Mouse (Mus musculus) lung, embryonic 16.5 days (tissue): ENCODE results near the gene Proca1. TPM values are rescaled to one million over a fixed set of nuclear protein-coding genes. Genes with fewer than 3 reads are reported as not detected.
A peak's percentile ranks its signal among the peaks of the same experiment; 100 is the strongest.
"Not testable (repeated sequence)": the region's sequence is repeated elsewhere in the genome, so short reads cannot be mapped to it uniquely, and the experiment has no call there.

Experiments used
- ATAC-seq: fragments of 200-750 bp; cut with Nextera tagmentation; 2 replicates; pipeline ENCODE4 v1.8.0; 2017; ENCODE audit warnings: low read depth, mild to moderate bottlenecking, moderate library complexity
- H3K27ac ChIP-seq: fragments of 300-500 bp; sonication (generic); 2 replicates; pipeline ENCODE4 v1.5.1; 2014; ENCODE audit warnings: mild to moderate bottlenecking, control low read depth, low read length
- H3K27me3 ChIP-seq: fragments of 300-500 bp; sonication (generic); 2 replicates; pipeline ENCODE4 v1.6.1; 2014; ENCODE audit warnings: low read depth, low read length, mixed read lengths; ENCODE audit not compliant: control insufficient read depth, insufficient read depth
- H3K36me3 ChIP-seq: fragments of 300-500 bp; sonication (generic); 2 replicates; pipeline ENCODE4 v1.6.1; 2014; ENCODE audit warnings: low read length; ENCODE audit not compliant: control insufficient read depth, insufficient read depth
- H3K4me1 ChIP-seq: fragments of 300-500 bp; sonication (generic); replicated peaks from 2 replicates; pipeline ENCODE4 v1.6.1; 2014; ENCODE audit warnings: low read length, mixed read lengths; ENCODE audit not compliant: control insufficient read depth, insufficient read depth
- H3K4me2 ChIP-seq: fragments of 300-500 bp; sonication (generic); 2 replicates; pipeline ENCODE4 v1.6.1; 2014; ENCODE audit warnings: low read depth, low read length, control low read depth
- H3K4me3 ChIP-seq: fragments of 300-500 bp; sonication (generic); 2 replicates; pipeline ENCODE4 v1.5.1; 2014; ENCODE audit warnings: mild to moderate bottlenecking, low read length, control low read depth
- H3K9ac ChIP-seq: fragments of 300-500 bp; sonication (generic); 2 replicates; pipeline ENCODE4 v1.6.1; 2014; ENCODE audit warnings: low read length, control low read depth
- H3K9me3 ChIP-seq: fragments of 300-500 bp; sonication (generic); 2 replicates; pipeline ENCODE4 v1.6.1; 2016; ENCODE audit warnings: low read length; ENCODE audit not compliant: control insufficient read depth
- WGBS: fragments of 180-500 bp; shearing (Covaris S2); extraction: QIAGEN DNeasy Blood & Tissue Kit; methylation state at CpG from one replicate; pipeline ENCODE4 v1.1.7; 2014; 5-methylcytosine and 5-hydroxymethylcytosine counted together
- polyA plus RNA-seq: library from polyadenylated mRNA; unstranded; fragments of >200 nt; fragmentation: Nextera tagmentation; extraction: Ambion mirVana; gene quantifications from 2 replicates; pipeline ENCODE4 v1.2.1, GENCODE M21; 2015

The Proca1 gene
- polyA plus RNA-seq, 1 experiment from 2014 or later, result 6.8 TPM

GRCm38 (mm10) chr11:78178859-78179437 lies 14.2 kb upstream of the Proca1 start:
- Histone ChIP-seq H3K4me1 (peaks cover 38% of the 10 kb centered on the region), H3K4me3 (peak overlapping the region; percentile 78), H3K4me2 (peak overlapping the region; percentile 78), H3K27ac (peak overlapping the region; percentile 98), H3K9me3 (no peaks in the 10 kb centered on the region), H3K9ac (peak overlapping the region; percentile 80), H3K36me3 (peaks cover 18% of the 10 kb centered on the region), H3K27me3 (no peaks in the 10 kb centered on the region)
- peak; percentile 18; the same call in 1 of the 2 replicates for ATAC-seq
- under 1% methylated on average over 29 of the region's 29 CpGs for WGBS

GRCm38 (mm10) chr11:78179438-78179999 lies 13.7 kb upstream of the Proca1 start:
- H3K27ac ChIP-seq, result peak overlapping the region; percentile 98
- H3K9ac ChIP-seq, result peak overlapping the region; percentile 80
- H3K9me3 ChIP-seq, result no peaks in the 10 kb centered on the region
- H3K4me2 ChIP-seq, result peak overlapping the region; percentile 78
- H3K36me3 ChIP-seq, result peaks cover 18% of the 10 kb centered on the region
- H3K27me3 ChIP-seq, result no peaks in the 10 kb centered on the region
- WGBS, result 23% methylated on average over 8 of the region's 8 CpGs
- no peak for ATAC-seq
- H3K4me1 ChIP-seq, result peaks cover 38% of the 10 kb centered on the region
- H3K4me3 ChIP-seq, result peak overlapping the region; percentile 78

GRCm38 (mm10) chr11:78180081-78180761 lies 13.0 kb upstream of the Proca1 start:
- H3K27ac ChIP-seq, result no peak overlapping the region
- H3K27me3 ChIP-seq, result no peaks in the 10 kb centered on the region
- H3K9ac ChIP-seq, result no peak overlapping the region; the same call in 1 of the 2 replicates
- peak overlapping the region; percentile 78; the same call in 1 of the 2 replicates for H3K4me2 ChIP-seq
- H3K36me3 ChIP-seq, result peaks cover 18% of the 10 kb centered on the region
- no peak for ATAC-seq
- H3K4me3 ChIP-seq, result no peak overlapping the region
- H3K4me1 ChIP-seq, result peaks cover 38% of the 10 kb centered on the region
- 63% methylated on average over 6 of the region's 6 CpGs for WGBS
- no peaks in the 10 kb centered on the region for H3K9me3 ChIP-seq

GRCm38 (mm10) chr11:78181830-78182357 lies 11.3 kb upstream of the Proca1 start:
- Histone ChIP-seq H3K27ac (no peak overlapping the region; the same call in 1 of the 2 replicates), H3K27me3 (no peaks in the 10 kb centered on the region), H3K4me1 (peaks cover 38% of the 10 kb centered on the region), H3K4me2 (peak overlapping the region; percentile 81), H3K9ac (peak overlapping the region; percentile 94), H3K9me3 (no peaks in the 10 kb centered on the region), H3K36me3 (peaks cover 18% of the 10 kb centered on the region), H3K4me3 (peak overlapping the region; percentile 95)
- 23% methylated on average over 2 of the region's 2 CpGs for WGBS
- no peak for ATAC-seq

- H3K27me3 ChIP-seq, result no peaks in the 10 kb centered on the region
- WGBS, result 3% methylated on average over 7 of the region's 7 CpGs
- H3K36me3 ChIP-seq, result peaks cover 18% of the 10 kb centered on the region
- no peaks in the 10 kb centered on the region for H3K9me3 ChIP-seq
- H3K4me1 ChIP-seq, result peaks cover 36% of the 10 kb centered on the region
- H3K9ac ChIP-seq, result peak overlapping the region; percentile 94
- H3K4me3 ChIP-seq, result peak overlapping the region; percentile 95
- ATAC-seq, result no peak
- H3K4me2 ChIP-seq, result peak overlapping the region; percentile 81
- H3K27ac ChIP-seq, result peak overlapping the region; percentile 92
Measured at GRCm38 (mm10) chr11:78182450-78182849, 10.7 kb upstream of the Proca1 start.

- Histone ChIP-seq H3K36me3 (peaks cover 18% of the 10 kb centered on the region), H3K4me3 (peak within 1 kb of the TSS; percentile 95), H3K27ac (peak within 1 kb of the TSS; percentile 92), H3K9me3 (no peaks in the 10 kb centered on the region), H3K4me1 (peaks cover 35% of the 10 kb centered on the region), H3K4me2 (peak within 1 kb of the TSS; percentile 81), H3K27me3 (no peaks in the 10 kb centered on the region), H3K9ac (peak within 1 kb of the TSS; percentile 94)
- under 1% methylated on average over 38 of the region's 38 CpGs for WGBS
- peak; percentile 85 for ATAC-seq
Measured at GRCm38 (mm10) chr11:78182961-78183844, 10.0 kb upstream of the Proca1 start, which contains the start of gene Rpl23a. Rpl23a (minus strand) TSS chr11:78183584.

GRCm38 (mm10) chr11:78183884-78184514 lies 9.2 kb upstream of the Proca1 start:
- 35% methylated on average over 10 of the region's 10 CpGs for WGBS
- Histone ChIP-seq H3K4me3 (peak overlapping the region; percentile 95), H3K9ac (no peak overlapping the region), H3K27me3 (no peaks in the 10 kb centered on the region), H3K9me3 (no peaks in the 10 kb centered on the region), H3K4me1 (peaks cover 34% of the 10 kb centered on the region), H3K36me3 (peaks cover 18% of the 10 kb centered on the region), H3K27ac (no peak overlapping the region), H3K4me2 (peak overlapping the region; percentile 24)
- no peak for ATAC-seq

- H3K27me3 ChIP-seq, H3K9ac ChIP-seq, H3K27ac ChIP-seq, H3K4me2 ChIP-seq, ATAC-seq, H3K9me3 ChIP-seq, H3K4me3 ChIP-seq: not testable (repeated sequence)
- Histone ChIP-seq H3K4me1 (peaks cover 30% of the 10 kb centered on the region), H3K36me3 (peaks cover 18% of the 10 kb centered on the region)
- WGBS, result 93% methylated on average over 6 of the region's 6 CpGs
Measured at GRCm38 (mm10) chr11:78184702-78185101, 8.5 kb upstream of the Proca1 start.
